Mouse (Mus musculus) MEL (cell line): Measurements from ENCODE around the gene Tmem121. TPM values are rescaled to one million over a fixed set of nuclear protein-coding genes. Genes with fewer than 3 reads are reported as not detected.
A peak's percentile ranks its signal among the peaks of the same experiment; 100 is the strongest.

Experiments
- DNase-seq: peaks from one replicate; pipeline ENCODE4 v3.0.0; 2011; ENCODE audit warnings: low read depth, low spot score
- H3K27ac ChIP-seq: 2 replicates; pipeline ENCODE4 v1.5.1; 2012; ENCODE audit warnings: low read depth, mild to moderate bottlenecking, control low read depth, low read length, moderate library complexity; ENCODE audit not compliant: control insufficient read depth
- H3K27me3 ChIP-seq, 2 experiments: fragments of 150-350 bp in 1 of 2; sonication (generic) in 1 of 2; 2 replicates each; pipeline ENCODE4 v1.6.1; 2012; ENCODE audit warnings: low read length in 2 of 2, mild to moderate bottlenecking in 2 of 2, improper control_type of control experiment in 1 of 2, moderate library complexity in 1 of 2; ENCODE audit not compliant: insufficient read depth in 2 of 2, control insufficient read depth in 1 of 2
- H3K36me3 ChIP-seq, 2 experiments: 2 replicates each; pipeline ENCODE4 v1.6.1; 2012 to 2014; ENCODE audit warnings: low read length in 2 of 2, improper control_type of control experiment in 1 of 2, inconsistent platforms in 1 of 2, mild to moderate bottlenecking in 1 of 2; ENCODE audit not compliant: insufficient read depth in 2 of 2, control insufficient read depth in 1 of 2
- H3K4me1 ChIP-seq, 2 experiments: fragments of 150-350 bp in 1 of 2; sonication (generic) in 1 of 2; 2 replicates each; pipeline ENCODE4 v1.6.1; 2012; ENCODE audit warnings: low read length in 2 of 2, improper control_type of control experiment in 1 of 2, mild to moderate bottlenecking in 1 of 2; ENCODE audit not compliant: insufficient read depth in 2 of 2, control insufficient read depth in 1 of 2
- H3K4me3 ChIP-seq, 2 experiments: fragments of 150-350 bp in 1 of 2; sonication (generic) in 1 of 2; 2 replicates each; pipeline ENCODE4 v1.5.1; 2012; ENCODE audit warnings: low read depth in 2 of 2, low read length in 2 of 2, mild to moderate bottlenecking in 2 of 2, moderate library complexity in 2 of 2, control low read depth in 1 of 2, improper control_type of control experiment in 1 of 2; ENCODE audit not compliant: control insufficient read depth in 1 of 2, insufficient read depth in 1 of 2
- H3K79me2 ChIP-seq: 2 replicates; pipeline ENCODE4 v1.6.1; 2012; ENCODE audit warnings: mild to moderate bottlenecking, low read length, moderate library complexity; ENCODE audit not compliant: control insufficient read depth, poor library complexity, insufficient read depth
- H3K9ac ChIP-seq: 2 replicates; pipeline ENCODE4 v1.6.1; 2012; ENCODE audit warnings: low read depth, mild to moderate bottlenecking, control low read depth, low read length, moderate library complexity; ENCODE audit not compliant: control insufficient read depth, poor library complexity, severe bottlenecking
- H3K9me3 ChIP-seq: fragments of 150-350 bp; sonication (generic); replicated peaks from 2 replicates; pipeline ENCODE4 v1.6.1; 2012; ENCODE audit warnings: mild to moderate bottlenecking, low read length, improper control_type of control experiment, moderate library complexity; ENCODE audit not compliant: insufficient read depth
- BHLHE40 ChIP-seq: IDR thresholded peaks from 2 replicates; pipeline ENCODE4 v1.6.1; 2012; ENCODE audit warnings: low read depth, mild to moderate bottlenecking, inconsistent platforms, low read length, improper control_type of control experiment, borderline replicate concordance
- CHD1 ChIP-seq: IDR thresholded peaks from 2 replicates; pipeline ENCODE4 v1.6.1; 2012; ENCODE audit warnings: low read depth, mild to moderate bottlenecking, inconsistent platforms, low read length, improper control_type of control experiment
- CHD2 ChIP-seq: IDR thresholded peaks from 2 replicates; pipeline ENCODE4 v1.6.1; 2011; ENCODE audit warnings: low read length, improper control_type of control experiment
- CTCF ChIP-seq, 3 experiments: IDR thresholded peaks in 2 of 3; conservative IDR thresholded peaks in 1 of 3; 2 replicates each; pipeline ENCODE4 v1.5.1; 2011 to 2012; ENCODE audit warnings: low read length in 3 of 3, low read depth in 2 of 3, mild to moderate bottlenecking in 2 of 3, improper control_type of control experiment in 1 of 3, inconsistent platforms in 1 of 3, mixed read lengths in 1 of 3, moderate library complexity in 1 of 3; ENCODE audit not compliant: control insufficient read depth in 1 of 3, insufficient read depth in 1 of 3, poor library complexity in 1 of 3, severe bottlenecking in 1 of 3
- E2F4 ChIP-seq: IDR thresholded peaks from 2 replicates; pipeline ENCODE4 v1.6.1; 2011; ENCODE audit warnings: low read depth, low read length, improper control_type of control experiment, borderline replicate concordance
- ELF1 ChIP-seq: IDR thresholded peaks from 2 replicates; pipeline ENCODE4 v1.6.1; 2014; ENCODE audit warnings: low read depth, mild to moderate bottlenecking, inconsistent platforms, low read length, improper control_type of control experiment, moderate library complexity
- EP300 ChIP-seq, 2 experiments: IDR thresholded peaks; 2 replicates each; pipeline ENCODE4 v1.6.1; 2011; ENCODE audit warnings: improper control_type of control experiment in 2 of 2, low read length in 2 of 2, low read depth in 1 of 2, mild to moderate bottlenecking in 1 of 2
- ETS1 ChIP-seq: IDR thresholded peaks from 2 replicates; pipeline ENCODE4 v1.6.1; 2012; ENCODE audit warnings: low read depth, mild to moderate bottlenecking, inconsistent platforms, low read length, improper control_type of control experiment, moderate library complexity
- GABPA ChIP-seq: IDR thresholded peaks from 2 replicates; pipeline ENCODE4 v1.6.1; 2012; ENCODE audit warnings: low read depth, mild to moderate bottlenecking, inconsistent platforms, low read length, improper control_type of control experiment, moderate library complexity
- GATA1 ChIP-seq: IDR thresholded peaks from 2 replicates; pipeline ENCODE4 v1.6.1; 2011; ENCODE audit warnings: low read depth, low read length, improper control_type of control experiment
- HCFC1 ChIP-seq: IDR thresholded peaks from 2 replicates; pipeline ENCODE4 v1.6.1; 2012; ENCODE audit warnings: low read depth, mild to moderate bottlenecking, inconsistent platforms, low read length, improper control_type of control experiment, moderate library complexity
- JUND ChIP-seq: IDR thresholded peaks from 2 replicates; pipeline ENCODE4 v1.6.1; 2011; ENCODE audit warnings: low read depth, mild to moderate bottlenecking, improper control_type of control experiment, low read length
- MAFK ChIP-seq: IDR thresholded peaks from 2 replicates; pipeline ENCODE4 v1.6.1; 2011; ENCODE audit warnings: low read depth, mild to moderate bottlenecking, low read length, improper control_type of control experiment, borderline replicate concordance
- MAX ChIP-seq: IDR thresholded peaks from 2 replicates; pipeline ENCODE4 v1.6.1; 2011; ENCODE audit warnings: low read length, improper control_type of control experiment
- MAZ ChIP-seq: IDR thresholded peaks from 2 replicates; pipeline ENCODE4 v1.6.1; 2012; ENCODE audit warnings: low read depth, mild to moderate bottlenecking, inconsistent platforms, low read length, improper control_type of control experiment
- MEF2A ChIP-seq: IDR thresholded peaks from 2 replicates; pipeline ENCODE4 v1.6.1; 2014; ENCODE audit warnings: low read depth, mild to moderate bottlenecking, inconsistent platforms, low read length, improper control_type of control experiment; ENCODE audit not compliant: poor library complexity, insufficient replicate concordance, severe bottlenecking; ENCODE audit errors: extremely low read depth
- MYB ChIP-seq: IDR thresholded peaks from 2 replicates; pipeline ENCODE4 v1.6.1; 2011; ENCODE audit warnings: mild to moderate bottlenecking, low read depth, low read length, improper control_type of control experiment
- MYC ChIP-seq: IDR thresholded peaks from 2 replicates; pipeline ENCODE4 v1.6.1; 2011; ENCODE audit warnings: low read depth, mild to moderate bottlenecking, low read length, improper control_type of control experiment, moderate library complexity
- NELFE ChIP-seq: IDR thresholded peaks from 2 replicates; pipeline ENCODE4 v1.6.1; 2011; ENCODE audit warnings: low read depth, low read length, improper control_type of control experiment
- NRF1 ChIP-seq: IDR thresholded peaks from 2 replicates; pipeline ENCODE4 v1.6.1; 2014; ENCODE audit warnings: low read depth, mild to moderate bottlenecking, inconsistent platforms, low read length, improper control_type of control experiment, moderate library complexity; ENCODE audit not compliant: poor library complexity, insufficient read depth, severe bottlenecking
- POLR2A ChIP-seq, 2 experiments: IDR thresholded peaks; 2 replicates each; pipeline ENCODE4 v1.6.1; 2011 to 2012; ENCODE audit warnings: low read length in 2 of 2, mild to moderate bottlenecking in 2 of 2, control low read depth in 1 of 2, improper control_type of control experiment in 1 of 2, low read depth in 1 of 2, moderate library complexity in 1 of 2; ENCODE audit not compliant: control insufficient read depth in 1 of 2, insufficient read depth in 1 of 2, poor library complexity in 1 of 2
- POLR2AphosphoS2 ChIP-seq: IDR thresholded peaks from 2 replicates; pipeline ENCODE4 v1.6.1; 2011; ENCODE audit warnings: low read length, improper control_type of control experiment
- POLR2AphosphoS5 ChIP-seq: IDR thresholded peaks from 2 replicates; pipeline ENCODE4 v1.6.1; 2012; ENCODE audit warnings: low read depth, borderline replicate concordance, mild to moderate bottlenecking, inconsistent platforms, low read length, moderate library complexity, mixed read lengths
- RAD21 ChIP-seq: IDR thresholded peaks from 2 replicates; pipeline ENCODE4 v1.6.1; 2011; ENCODE audit warnings: mild to moderate bottlenecking, low read depth, low read length, improper control_type of control experiment
- RCOR1 ChIP-seq: IDR thresholded peaks from 2 replicates; pipeline ENCODE4 v1.6.1; 2012; ENCODE audit warnings: low read depth, mild to moderate bottlenecking, inconsistent platforms, low read length, improper control_type of control experiment
- SIN3A ChIP-seq: IDR thresholded peaks from 2 replicates; pipeline ENCODE4 v1.6.1; 2012; ENCODE audit warnings: low read length, improper control_type of control experiment, inconsistent platforms
- TAL1 ChIP-seq: IDR thresholded peaks from 2 replicates; pipeline ENCODE4 v1.6.1; 2012; ENCODE audit warnings: mild to moderate bottlenecking, inconsistent platforms, low read length, moderate library complexity, mixed read lengths
- TBP ChIP-seq: IDR thresholded peaks from 2 replicates; pipeline ENCODE4 v1.8.0; 2011; ENCODE audit warnings: low read depth, low read length, improper control_type of control experiment
- TCF12 ChIP-seq: IDR thresholded peaks from 2 replicates; pipeline ENCODE4 v1.6.1; 2014; ENCODE audit warnings: low read depth, mild to moderate bottlenecking, inconsistent platforms, low read length, improper control_type of control experiment, moderate library complexity
- USF1 ChIP-seq: IDR thresholded peaks from 2 replicates; pipeline ENCODE4 v1.6.1; 2014; ENCODE audit warnings: low read depth, mild to moderate bottlenecking, inconsistent platforms, low read length, improper control_type of control experiment, moderate library complexity
- USF2 ChIP-seq, 2 experiments: IDR thresholded peaks; 2 replicates each; pipeline ENCODE4 v1.6.1; 2011 to 2012; ENCODE audit warnings: improper control_type of control experiment in 2 of 2, low read length in 2 of 2, borderline replicate concordance in 1 of 2, inconsistent platforms in 1 of 2, low read depth in 1 of 2, mild to moderate bottlenecking in 1 of 2; ENCODE audit not compliant: insufficient read depth in 1 of 2
- ZC3H11A ChIP-seq: IDR thresholded peaks from 2 replicates; pipeline ENCODE4 v1.6.1; 2012; ENCODE audit warnings: low read depth, mild to moderate bottlenecking, inconsistent platforms, low read length, improper control_type of control experiment
- ZKSCAN1 ChIP-seq: IDR thresholded peaks from 2 replicates; pipeline ENCODE4 v1.6.1; 2012; ENCODE audit warnings: low read depth, mild to moderate bottlenecking, inconsistent platforms, low read length, improper control_type of control experiment, moderate library complexity
- ZMIZ1 ChIP-seq: IDR thresholded peaks from 2 replicates; pipeline ENCODE4 v1.6.1; 2012; ENCODE audit warnings: low read depth, mild to moderate bottlenecking, inconsistent platforms, low read length, improper control_type of control experiment, moderate library complexity
- ZNF384 ChIP-seq: IDR thresholded peaks from 2 replicates; pipeline ENCODE4 v1.6.1; 2012; ENCODE audit warnings: low read depth, mild to moderate bottlenecking, inconsistent platforms, low read length, improper control_type of control experiment
- polyA plus RNA-seq, 2 experiments: library from polyadenylated mRNA; stranded (reverse) in 1 of 2; unstranded in 1 of 2; fragments of >175 nt in 1 of 2; fragments of >200 nt in 1 of 2; gene quantifications; 2 replicates each; pipeline versions ENCODE4 v1.2.1 to v1.2.4; 2012; ENCODE audit warnings: low replicate concordance in 2 of 2, low read depth in 1 of 2; ENCODE audit not compliant: insufficient read length in 2 of 2, insufficient read depth in 1 of 2, missing spikeins in 1 of 2
- total RNA-seq: library from RNA; depleted of rRNA; stranded (reverse); fragments of 300-350 nt; gene quantifications from 2 replicates; pipeline ENCODE4 v1.2.3, GENCODE M21; 2012

Tmem121 gene
- total and polyA plus RNA-seq, 3 experiments, result 17.0 to 35.2 TPM; not detected in 1

DNA sequence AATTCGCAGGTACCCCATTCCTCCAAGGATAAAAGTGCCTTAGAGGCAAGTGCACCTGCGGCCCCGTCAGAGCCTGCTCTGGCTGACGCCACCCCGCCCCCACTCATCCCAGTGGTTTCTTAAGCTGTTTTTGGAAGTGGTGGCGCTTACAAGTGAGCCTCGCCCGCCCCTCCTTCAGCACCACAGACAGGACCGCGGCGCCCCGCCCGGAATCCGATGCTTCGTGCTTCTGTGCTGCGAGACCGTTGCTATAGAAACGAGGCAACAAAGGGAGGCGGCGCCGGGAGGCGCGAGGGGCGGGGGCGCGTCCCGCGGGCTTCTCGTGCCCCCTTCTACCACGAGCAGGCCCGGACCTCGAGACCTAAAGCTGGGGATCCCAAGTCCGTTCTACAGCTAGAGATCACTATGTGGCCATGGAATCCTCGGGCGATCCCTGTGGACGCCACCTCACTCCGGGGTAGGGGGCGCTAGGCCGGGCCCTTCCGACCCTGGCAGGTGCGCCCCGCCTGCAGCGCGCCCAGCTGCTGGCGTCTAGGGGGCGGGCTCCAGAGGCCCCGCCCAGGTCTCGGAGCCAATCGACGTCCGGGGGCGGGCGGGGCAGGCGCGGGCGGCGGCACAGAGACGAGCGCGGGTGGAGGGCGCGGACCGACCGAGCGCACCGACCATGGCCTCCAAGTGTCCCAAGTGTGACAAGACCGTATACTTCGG, 45.7 kb upstream of the Tmem121 start, which contains the start of gene Crip2:
Gene Crip2, plus strand, starts transcription at position 329 of the 708 bp plus-strand sequence.
- peaks cover 4 to 12% of the 10 kb centered on the region in 2 experiments; a peak in 3 of 4 replicates for H3K36me3 ChIP-seq
- peaks cover 0 to 21% of the 10 kb centered on the region in 2 experiments; a peak in 3 of 4 replicates for H3K4me1 ChIP-seq
- peak; percentile 100 for DNase-seq
- H3K79me2 ChIP-seq, result peaks cover 2% of the 10 kb centered on the region; the same call in 1 of the 2 replicates
- H3K9me3 ChIP-seq, result no peaks in the 10 kb centered on the region
- peak within 1 kb of the TSS; percentile 70 for H3K9ac ChIP-seq
- H3K27ac ChIP-seq, result peak within 1 kb of the TSS; percentile 29
- peak within 1 kb of the TSS; percentile 70 for H3K4me3 ChIP-seq
- no peaks in the 10 kb centered on the region for H3K27me3 ChIP-seq
- no peak for TF ChIP-seq GATA1
- TF ChIP-seq TAL1, result no peak
- peak; percentile 84 for TF ChIP-seq NELFE
- TF ChIP-seq MAZ, result peak; percentile 99
- TF ChIP-seq RCOR1, result peak; percentile 61
- TF ChIP-seq BHLHE40, result peak; percentile 61; the same call in 1 of the 2 replicates
- TF ChIP-seq CTCF (IDR thresholded peaks at IDR 0.05 in 2 of 3, conservative IDR thresholded peaks at IDR 0.05 in 1 of 3; ENCODE audit: control insufficient read depth in 1 of 3, insufficient read depth in 1 of 3, low read depth in 2 of 3, low read length in 3 of 3, poor library complexity in 1 of 3, severe bottlenecking in 1 of 3), result peak in 1 of 3 experiments; percentile 36; a peak in 2 of 6 replicates
- peak; percentile 100 for TF ChIP-seq SIN3A
- TF ChIP-seq TCF12, result 0 out of 2 replicates have a peak, but pooled peaks have one; percentile 45
- TF ChIP-seq MYB, result no peak; the same call in 1 of the 2 replicates
- TF ChIP-seq CHD1, result no peak; the same call in 1 of the 2 replicates
- peak; percentile 27; the same call in 1 of the 2 replicates for TF ChIP-seq USF1
- peak; percentile 69; the same call in 1 of the 2 replicates for TF ChIP-seq ZKSCAN1
- TF ChIP-seq ZC3H11A, result no peak
- peak; percentile 79 for TF ChIP-seq POLR2AphosphoS2
- TF ChIP-seq POLR2AphosphoS5, result no peak
- TF ChIP-seq RAD21, result no peak
- no peak; the same call in 1 of the 2 replicates for TF ChIP-seq ZNF384
- TF ChIP-seq HCFC1, result peak; percentile 62
- peak; percentile 65 for TF ChIP-seq NRF1
- TF ChIP-seq GABPA, result no peak; the same call in 1 of the 2 replicates
- no peak for TF ChIP-seq TBP
- no peak; the same call in 1 of the 2 replicates for TF ChIP-seq E2F4
- no peak for TF ChIP-seq MEF2A
- peak; percentile 76 for TF ChIP-seq ELF1
- no peak; the same call in 1 of the 2 replicates for TF ChIP-seq MYC
- TF ChIP-seq EP300 (IDR thresholded peaks at IDR 0.05; ENCODE audit: low read depth in 1 of 2, low read length in 2 of 2), result peak; percentile 31 to 52; a peak in 2 of 4 replicates
- peak; percentile 68 for TF ChIP-seq MAX
- TF ChIP-seq POLR2A (IDR thresholded peaks at IDR 0.05; ENCODE audit: control insufficient read depth in 1 of 2, insufficient read depth in 1 of 2, low read depth in 1 of 2, low read length in 2 of 2, poor library complexity in 1 of 2), result peak in 1 of 2 experiments; percentile 84; a peak in 2 of 4 replicates
- TF ChIP-seq ETS1, result peak; percentile 46; the same call in 1 of the 2 replicates
- TF ChIP-seq CHD2, result peak; percentile 39; the same call in 1 of the 2 replicates
- TF ChIP-seq MAFK, result peak; percentile 15; the same call in 1 of the 2 replicates
- TF ChIP-seq USF2 (IDR thresholded peaks at IDR 0.05; ENCODE audit: borderline replicate concordance in 1 of 2, insufficient read depth in 1 of 2, low read depth in 1 of 2, low read length in 2 of 2), result no peak
- peak; percentile 67; the same call in 1 of the 2 replicates for TF ChIP-seq ZMIZ1
- TF ChIP-seq JUND, result no peak
